8 mouse cellular contexts compared by ENCODE assay signal in genomic region chrX:170673233-170673951, GRCm38 (mm10). TPM values are rescaled to one million over a fixed set of nuclear protein-coding genes. Genes with fewer than 3 reads are reported as not detected.
DNase-seq lines count a peak whose midpoint lies in the region; ATAC-seq lines count a peak whose summit lies in the region.

No protein-coding gene starts in this region.

- H3K4me1 ChIP-seq in intestine, embryonic 15.5 days (replicated peaks): no peaks in the 10 kb centered on the region
- no peaks in the 10 kb centered on the region for H3K4me1 ChIP-seq in midbrain, embryonic 16.5 days (ENCODE audit: control insufficient read depth, insufficient read depth, low read length)

- H3K4me3 ChIP-seq in intestine, embryonic 15.5 days (replicated peaks): no peak overlapping the region
- H3K4me3 ChIP-seq in midbrain, embryonic 16.5 days (ENCODE audit: low read depth, low read length): no peak overlapping the region; the same call in 1 of the 2 replicates

- no peak overlapping the region for H3K27ac ChIP-seq in intestine, embryonic 15.5 days
- no peak overlapping the region for H3K27ac ChIP-seq in midbrain, embryonic 16.5 days (ENCODE audit: low read length)

- WGBS in intestine, embryonic 15.5 days: 69% methylated on average over 37 of the region's 42 CpGs
- WGBS in midbrain, embryonic 16.5 days: 80% methylated on average over 36 of the region's 42 CpGs

- H3K9ac ChIP-seq in intestine, embryonic 15.5 days: no peak overlapping the region
- no peak overlapping the region for H3K9ac ChIP-seq in midbrain, embryonic 16.5 days (ENCODE audit: low read depth, low read length)

- peak; percentile 6 for DNase-seq in embryo, embryonic 10 days (ENCODE audit: low spot score)
- no peak for DNase-seq in embryo, embryonic 11 days
- peak; percentile 31 for DNase-seq in thymus, postnatal 0 days (ENCODE audit: low spot score)
- DNase-seq in thymus, postnatal 25 days: no peak
- DNase-seq in layer of hippocampus, postnatal 10 days (ENCODE audit: low spot score in 2 of 2): no peak
- no peak for DNase-seq in right cerebral cortex, adult 18-20 months

- peaks cover 34% of the 10 kb centered on the region for H3K9me3 ChIP-seq in intestine, embryonic 15.5 days
- H3K9me3 ChIP-seq in midbrain, embryonic 16.5 days (replicated peaks; ENCODE audit: control insufficient read depth, low read length, poor library complexity, severe bottlenecking): peaks cover 43% of the 10 kb centered on the region

- H3K27me3 ChIP-seq in intestine, embryonic 15.5 days (replicated peaks): no peaks in the 10 kb centered on the region
- H3K27me3 ChIP-seq in midbrain, embryonic 16.5 days (ENCODE audit: control insufficient read depth, insufficient read depth, low read depth, low read length): no peaks in the 10 kb centered on the region

- no peak overlapping the region for H3K4me2 ChIP-seq in intestine, embryonic 15.5 days (replicated peaks)
- no peak overlapping the region for H3K4me2 ChIP-seq in midbrain, embryonic 16.5 days (ENCODE audit: low read length)

- ATAC-seq in intestine, embryonic 15.5 days: peak; percentile 73
- ATAC-seq in midbrain, embryonic 16.5 days: peak; percentile 88

- H3K36me3 ChIP-seq in intestine, embryonic 15.5 days: peaks cover 6% of the 10 kb centered on the region
- H3K36me3 ChIP-seq in midbrain, embryonic 16.5 days (ENCODE audit: control insufficient read depth, insufficient read depth, low read length): peaks cover 20% of the 10 kb centered on the region

RNA-seq across cellular contexts. Expression of gene Asmt, which starts 0.9 kb away (rescaled TPM):
- not detected in 2 replicates for polyA plus RNA-seq in thymus, postnatal 0 days (2015; fragmentation: Nextera tagmentation; extraction: Ambion mirVana)
- polyA plus RNA-seq in intestine, embryonic 15.5 days (2015; fragmentation: Nextera tagmentation; extraction: Ambion mirVana): not detected in 2 replicates
- polyA plus RNA-seq in midbrain, embryonic 16.5 days (2015; fragmentation: Nextera tagmentation; extraction: Ambion mirVana): not detected in 2 replicates
- total RNA-seq in layer of hippocampus, postnatal 10 days (2021): not detected

Comparison
In these comparisons a context has a peak if more than half of its experiments do, and no peak if none do; other contexts are left out.
1. DNase-seq: peak in embryo, embryonic 10 days (single experiment) and thymus, postnatal 0 days (single experiment); none in embryo, embryonic 11 days (single experiment), thymus, postnatal 25 days (single experiment), layer of hippocampus, postnatal 10 days (0 of 2) and right cerebral cortex, adult 18-20 months (single experiment).